In genomic region chr11:120065291-120065690, GRCm38 (mm10) we compare ENCODE assay signal across 9 mouse cellular contexts. TPM values are rescaled to one million over a fixed set of nuclear protein-coding genes. Genes with fewer than 3 reads are reported as not detected.
DNase-seq lines count a peak whose midpoint lies in the region; TF ChIP-seq lines count a peak whose summit lies in the region.
"Had no signal": no experiment of that assay in that cellular context is flagged by ENCODE, and none has a peak within 500 bp of the region (broad histone marks: within the 10 kb centered on the region; RNA-seq: fewer than 3 reads in every experiment).

No protein-coding gene starts in this region.

- peak; percentile 76 for DNase-seq in left cerebral cortex, postnatal 4 days
- no peak for DNase-seq in left cerebral cortex, postnatal 36 days (ENCODE audit: low spot score in 2 of 2)
- peak; percentile 31 for DNase-seq in T-cell, adult 2 months (ENCODE audit: low spot score)
- DNase-seq in embryo, embryonic 11 days, result peak; percentile 54
- DNase-seq in heart, postnatal 14 days, result peak; percentile 69 to 81
- DNase-seq in liver, adult 2 months (ENCODE audit: extremely low read depth, low read depth, low spot score), result no peak
- DNase-seq in natural killer cell, adult 2 months (ENCODE audit: low spot score in 2 of 2), result peak; percentile 22 to 46
- peak; percentile 43 for DNase-seq in yolk sac, embryonic 10.5 days (ENCODE audit: low spot score)

- H3K27ac ChIP-seq in liver, adult 2 months (replicated peaks; ENCODE audit: insufficient read depth, low read depth, low read length), result no peak overlapping the region
- H3K27ac ChIP-seq: neural tube, embryonic 13.5 days had no signal

- TF ChIP-seq CTCF in liver, adult 2 months (IDR thresholded peaks at IDR 0.05; ENCODE audit: low read depth, low read length), result peak; percentile 84

- no peaks in the 10 kb centered on the region for H3K27me3 ChIP-seq in liver, adult 2 months (ENCODE audit: control insufficient read depth, insufficient read depth, low read length)
- H3K27me3 ChIP-seq: neural tube, embryonic 13.5 days had no signal

- no peak for TF ChIP-seq POLR2A in liver, adult 2 months (IDR thresholded peaks at IDR 0.05; ENCODE audit: extremely low read depth, insufficient read depth, low read length)

- no peak overlapping the region for H3K4me3 ChIP-seq in liver, adult 2 months (ENCODE audit: insufficient read depth, low read depth, low read length)
- H3K4me3 ChIP-seq: neural tube, embryonic 13.5 days had no signal

- no peaks in the 10 kb centered on the region for H3K4me1 ChIP-seq in liver, adult 2 months (ENCODE audit: control insufficient read depth, insufficient read depth, low read length)

- no peaks in the 10 kb centered on the region for H3K79me2 ChIP-seq in liver, adult 2 months (ENCODE audit: control insufficient read depth, insufficient read depth, low read length)

- intact Hi-C loops in left cerebral cortex, postnatal 4 days (cut with DNase I), result no loop called here
- intact Hi-C loops in left cerebral cortex, postnatal 36 days (cut with DNase I), result loop anchor here (5.0 kb wide), 1 partner anchor 53 kb away; no protein-coding TSS in a partner anchor
- intact Hi-C loops in heart, postnatal 14 days (cut with DNase I), result loop anchor here (1.0 to 10.0 kb wide), 2 partner anchors 35 to 50 kb away; no protein-coding TSS in a partner anchor

- 49% methylated on average over 10 of the region's 10 CpGs for WGBS in liver, adult 2 months

- H3K36me3 ChIP-seq in liver, adult 2 months (ENCODE audit: control insufficient read depth, insufficient read depth, low read length), result no peaks in the 10 kb centered on the region

- H3K9ac ChIP-seq in liver, adult 2 months (ENCODE audit: low read depth, low read length), result no peak overlapping the region
- H3K9ac ChIP-seq: neural tube, embryonic 13.5 days had no signal

RNA-seq across cellular contexts. Expression of gene Aatk, which starts 18.3 kb away (rescaled TPM):
- 100 to 1,000 TPM; 111 to 114 TPM for total RNA-seq in left cerebral cortex, postnatal 4 days (2021)
- 100 to 1,000 TPM; 206 to 217 TPM for total RNA-seq in left cerebral cortex, postnatal 36 days (2021)
- 1 to 10 TPM; 3.7 to 9.0 TPM for total RNA-seq in heart, postnatal 14 days (2021)
- 1.0 and 1.2 TPM in 2 replicates for total RNA-seq in liver, adult 2 months (2014; rRNA removed)
- 2.0 and 2.6 TPM in 2 replicates for polyA plus RNA-seq in liver, adult 2 months (2012; rRNA removed)

RNA-seq across cellular contexts. Expression of gene Cep131, which starts 21.3 kb away (rescaled TPM):
- total RNA-seq in left cerebral cortex, postnatal 4 days (2021), result 10 to 100 TPM; 49.8 to 53.8 TPM
- 10 to 100 TPM; 32.8 to 34.7 TPM for total RNA-seq in left cerebral cortex, postnatal 36 days (2021)
- total RNA-seq in heart, postnatal 14 days (2021), result 1 to 10 TPM; 9.1 to 9.6 TPM
- 1.9 and 2.2 TPM in 2 replicates for total RNA-seq in liver, adult 2 months (2014; rRNA removed)
- 2.3 and 2.8 TPM in 2 replicates for polyA plus RNA-seq in liver, adult 2 months (2012; rRNA removed)

RNA-seq across cellular contexts. Expression of gene Tepsin, which starts 33.2 kb away (rescaled TPM):
- 10 to 100 TPM; 18.9 to 19.5 TPM for total RNA-seq in left cerebral cortex, postnatal 4 days (2021)
- 10 to 100 TPM; 14.3 to 16.6 TPM for total RNA-seq in left cerebral cortex, postnatal 36 days (2021)
- total RNA-seq in heart, postnatal 14 days (2021), result 1 to 10 TPM; 9.6 to 10.0 TPM
- total RNA-seq in liver, adult 2 months (2014; rRNA removed), result 4.6 and 7.4 TPM in 2 replicates
- 16.5 and 24.9 TPM in 2 replicates for polyA plus RNA-seq in liver, adult 2 months (2012; rRNA removed)

RNA-seq across cellular contexts. Expression of gene Ndufaf8, which starts 33.4 kb away (rescaled TPM):
- 10 to 100 TPM; 27.9 to 29.6 TPM for total RNA-seq in left cerebral cortex, postnatal 4 days (2021)
- total RNA-seq in left cerebral cortex, postnatal 36 days (2021), result 10 to 100 TPM; 33.3 to 49.5 TPM
- total RNA-seq in heart, postnatal 14 days (2021), result 10 to 100 TPM; 55.4 to 59.2 TPM
- total RNA-seq in liver, adult 2 months (2014; rRNA removed), result 13.7 and 19.9 TPM in 2 replicates
- 55.4 and 59.8 TPM in 2 replicates for polyA plus RNA-seq in liver, adult 2 months (2012; rRNA removed)

Comparison
In these comparisons a context has a peak if more than half of its experiments do, and no peak if none do; other contexts are left out.
1. DNase-seq: peak in left cerebral cortex, postnatal 4 days (single experiment), T-cell, adult 2 months (single experiment), embryo, embryonic 11 days (single experiment), heart, postnatal 14 days (2 of 2), natural killer cell, adult 2 months (2 of 2) and yolk sac, embryonic 10.5 days (single experiment); none in left cerebral cortex, postnatal 36 days (0 of 2) and liver, adult 2 months (single experiment).
2. RNA of gene Aatk, which starts 18.3 kb away (total RNA-seq): 206 to 217 TPM in left cerebral cortex, postnatal 36 days and 111 to 114 TPM in left cerebral cortex, postnatal 4 days; 3.7 to 9.0 TPM in heart, postnatal 14 days and 1.0 to 1.2 TPM in liver, adult 2 months; every median in the first group is over 10 times any median in the second.